Mouse (Mus musculus) frontal cortex, postnatal 25 days (tissue): ENCODE measurements around the gene Pi16.
"Not testable (repeated sequence)": the region's sequence is repeated elsewhere in the genome, so short reads cannot be mapped to it uniquely, and the experiment has no call there.

Source experiments
- DNase-seq, 2 experiments: peaks; one replicate each; pipeline ENCODE4 v3.0.0; 2022; ENCODE audit warnings: low spot score in 2 of 2

The Pi16 gene

DNA sequence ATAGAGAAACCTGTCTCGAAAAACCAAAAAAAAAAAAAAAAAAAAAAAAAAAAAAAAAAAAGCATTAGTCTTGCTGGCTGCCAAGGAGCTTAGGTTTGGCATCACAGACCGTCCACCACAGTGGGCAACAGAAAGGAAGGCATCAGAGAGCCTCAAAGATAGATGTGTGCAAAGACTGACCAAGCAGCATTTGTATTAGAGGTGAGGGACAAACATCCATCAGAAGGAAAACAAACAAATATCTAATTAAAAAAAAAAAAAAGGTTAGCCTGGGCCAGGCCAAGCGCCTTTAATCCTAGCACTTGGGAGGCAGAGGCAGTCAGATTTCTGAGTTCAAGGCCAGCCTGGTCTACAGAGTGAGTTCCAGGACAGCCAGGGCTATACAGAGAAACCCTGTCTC lies at the start of gene Pi16:
TSS of gene Pi16 (plus strand) at position 301 of the 400 bp plus-strand sequence.
- DNase-seq, result not testable (repeated sequence)

GRCm38 (mm10) chr17:29267931-29268681 lies 49.4 kb upstream of the Pi16 start:
- no peak for DNase-seq

DNA sequence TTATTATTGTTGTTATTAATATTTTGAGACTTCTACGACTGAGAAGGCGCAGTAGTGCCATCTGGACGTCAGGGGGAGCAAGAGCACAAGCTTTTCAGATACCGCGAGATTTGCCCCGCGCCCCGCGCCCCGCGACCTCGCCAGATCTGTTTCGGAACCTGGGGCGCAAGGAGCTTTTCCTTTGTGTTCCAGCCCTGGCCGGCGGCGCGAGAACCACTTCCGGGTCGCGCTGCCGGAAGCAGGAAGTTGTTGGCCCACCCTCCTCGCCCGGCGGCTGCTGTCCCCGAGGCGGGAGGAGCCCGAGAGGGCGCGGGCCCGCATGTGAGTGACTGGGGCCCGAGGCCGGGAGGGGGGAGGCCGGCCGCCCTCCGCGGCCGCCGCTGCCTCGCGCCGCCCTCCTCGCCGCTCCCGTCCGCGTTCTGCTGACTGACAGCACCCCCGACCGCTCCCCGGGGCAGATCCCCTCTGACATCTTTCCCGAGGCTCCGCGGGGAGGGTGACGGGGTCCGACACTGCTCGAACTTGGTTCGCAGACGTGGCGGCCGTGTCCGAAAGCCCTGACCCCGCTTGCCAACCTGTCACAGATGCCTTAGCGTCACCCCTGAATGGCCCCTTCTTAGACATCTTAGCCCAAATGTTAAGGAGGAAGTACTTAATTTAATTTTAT lies 48.7 kb upstream of the Pi16 start, which contains the start of gene BC004004:
TSS of gene BC004004 (plus strand) at position 107 of the 667 bp plus-strand sequence.
- DNase-seq, result peak; percentile 92 to 93

- DNase-seq, result no peak
Observed at GRCm38 (mm10) chr17:29269349-29269706, 48.2 kb upstream of the Pi16 start.

DNA sequence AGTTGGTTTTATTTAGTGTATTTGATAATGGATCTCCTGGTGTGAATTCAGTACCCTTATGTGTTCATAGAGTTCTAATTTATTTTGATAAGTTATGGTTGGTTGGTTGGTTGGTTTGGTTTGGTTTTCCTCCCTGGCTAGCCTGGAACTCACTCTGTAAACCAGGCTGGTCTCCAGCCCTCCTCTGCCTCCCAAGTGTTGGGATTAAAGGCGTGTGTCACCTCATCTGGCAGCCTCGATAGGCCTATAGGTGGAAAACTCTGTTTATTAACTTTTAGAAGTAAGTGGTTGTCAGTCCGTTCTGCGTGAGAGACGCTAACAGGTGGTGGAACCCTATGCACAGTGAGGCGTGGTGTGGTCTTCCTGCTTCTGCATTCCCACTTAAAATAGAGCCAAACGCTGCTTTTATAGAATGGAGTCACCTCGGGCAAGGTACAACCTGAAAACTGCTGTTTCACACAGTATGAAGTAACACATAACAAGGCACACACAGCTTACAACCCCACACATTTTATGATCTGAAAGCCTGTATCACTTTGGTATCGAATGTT lies 47.3 kb upstream of the Pi16 start:
- DNase-seq, result no peak

DNA sequence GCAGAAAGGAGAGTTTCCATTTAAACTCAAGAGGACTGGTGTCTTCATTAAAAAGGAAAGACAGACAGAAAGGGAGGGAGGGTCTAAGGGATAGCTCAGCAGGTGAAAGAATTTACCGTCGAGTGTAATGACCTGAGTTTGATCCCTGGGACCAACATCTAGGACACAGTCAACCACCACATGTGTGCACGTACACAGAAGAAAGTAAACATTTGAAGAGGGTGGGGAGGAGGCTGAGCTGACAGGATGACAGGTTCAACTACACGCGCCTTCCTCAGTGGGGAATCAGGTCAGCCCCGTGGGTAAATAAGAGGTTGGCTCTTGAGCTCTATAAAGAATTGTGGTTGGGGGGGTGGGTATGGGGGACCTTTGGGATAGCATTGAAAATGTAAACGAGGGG lies 44.3 kb upstream of the Pi16 start:
- DNase-seq, result no peak

DNA sequence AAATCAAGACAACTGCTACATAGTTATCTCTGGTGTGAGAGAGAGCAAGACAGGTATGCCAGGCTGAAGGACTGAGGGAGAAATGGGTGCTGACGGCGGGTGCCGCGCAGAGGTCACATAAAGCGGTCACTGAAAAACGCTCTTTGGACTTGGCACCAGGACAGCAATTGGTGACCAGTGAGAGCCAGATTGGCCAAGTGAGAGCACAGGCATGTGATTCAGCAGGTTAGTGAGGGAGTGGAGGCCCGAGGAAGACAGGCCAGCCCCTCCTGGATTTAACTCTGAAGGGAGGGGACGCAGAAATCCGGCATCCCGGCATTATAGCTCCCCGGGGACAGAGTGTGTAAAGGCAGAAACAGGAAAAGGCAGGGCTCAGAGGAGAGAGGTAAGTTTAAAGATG lies 43.6 kb upstream of the Pi16 start:
- no peak for DNase-seq

DNA sequence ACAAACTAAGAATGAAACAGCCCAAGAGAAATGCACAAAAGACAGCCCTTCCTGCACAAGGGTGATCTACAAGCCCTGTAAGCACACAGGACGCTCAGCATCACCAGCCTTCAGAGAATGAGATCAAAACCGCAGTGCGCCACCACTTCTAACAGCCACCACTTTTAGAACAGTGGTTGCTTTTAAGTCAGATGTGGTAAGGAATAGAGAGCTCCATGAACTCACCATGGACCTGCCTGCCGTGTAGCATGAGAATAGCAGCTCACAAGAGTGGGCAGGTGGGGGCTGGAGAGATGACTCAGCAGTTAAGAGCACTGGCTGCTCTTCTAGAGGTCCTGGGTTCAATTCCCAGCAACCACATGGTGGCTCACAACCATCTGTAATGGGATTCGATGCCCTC lies 37.1 kb upstream of the Pi16 start:
- DNase-seq, result no peak

DNA sequence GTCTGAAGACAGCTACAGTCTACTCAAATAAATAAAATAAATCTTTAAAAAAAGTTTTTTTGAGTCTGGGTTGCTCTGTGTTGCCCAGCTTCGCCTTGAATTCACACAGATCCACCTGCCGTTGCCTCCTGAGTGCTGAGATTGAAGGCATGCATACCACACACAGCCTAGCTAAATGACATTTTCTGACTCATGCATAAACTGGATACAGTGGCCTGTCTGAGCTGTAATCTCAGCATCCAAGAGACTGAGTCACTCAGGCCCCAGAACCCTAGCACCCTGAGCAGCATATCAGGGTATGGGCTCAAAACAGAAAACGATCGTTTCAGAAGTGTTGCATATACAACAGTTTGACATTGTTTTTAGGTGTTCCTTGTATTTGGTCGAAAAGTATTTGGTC lies 35.9 kb upstream of the Pi16 start:
- no peak for DNase-seq

DNA sequence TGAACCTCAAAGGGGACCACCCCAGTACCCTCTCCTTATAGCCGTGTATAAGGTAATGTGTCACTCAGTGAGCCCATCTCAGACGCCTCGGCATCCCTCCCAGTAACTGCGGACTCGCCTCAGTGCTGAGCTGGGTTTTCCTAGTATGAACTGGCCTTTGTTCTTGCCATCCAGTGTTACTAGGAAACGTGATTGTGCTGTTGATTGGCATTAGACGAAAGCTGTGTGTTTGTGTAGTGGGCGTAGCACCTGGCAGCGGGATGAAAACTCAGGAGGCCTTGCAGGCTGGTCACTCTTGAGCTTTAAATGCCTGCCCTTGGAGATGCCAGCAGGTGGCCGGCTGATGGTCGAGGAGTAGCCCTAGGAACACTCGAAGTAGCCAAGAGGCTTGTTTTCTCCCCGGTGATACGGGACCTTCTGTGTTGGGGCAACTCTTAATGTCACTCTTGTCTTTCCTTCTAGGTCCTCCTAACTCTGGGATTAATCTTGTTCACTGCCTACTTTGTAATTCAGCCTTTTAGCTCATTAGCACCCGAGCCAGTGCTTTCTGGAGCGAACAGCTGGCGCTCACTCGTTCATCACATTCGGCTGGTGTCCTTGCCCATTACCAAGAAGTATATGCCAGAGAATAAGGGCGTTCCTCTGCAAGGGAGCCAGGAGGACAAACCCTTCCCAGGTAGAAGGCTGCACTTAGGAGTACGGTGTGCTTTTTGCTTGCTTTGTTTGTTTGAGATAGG lies 35.1 kb upstream of the Pi16 start:
- DNase-seq, result no peak

- DNase-seq, result no peak
Observed at GRCm38 (mm10) chr17:29291793-29292192, 25.7 kb upstream of the Pi16 start.

- no peak for DNase-seq
Observed at GRCm38 (mm10) chr17:29292996-29293395, 24.5 kb upstream of the Pi16 start.

- DNase-seq, result no peak
Observed at GRCm38 (mm10) chr17:29293807-29294605, 23.5 kb upstream of the Pi16 start.

GRCm38 (mm10) chr17:29295835-29296234 lies 21.6 kb upstream of the Pi16 start:
- no peak for DNase-seq

DNA sequence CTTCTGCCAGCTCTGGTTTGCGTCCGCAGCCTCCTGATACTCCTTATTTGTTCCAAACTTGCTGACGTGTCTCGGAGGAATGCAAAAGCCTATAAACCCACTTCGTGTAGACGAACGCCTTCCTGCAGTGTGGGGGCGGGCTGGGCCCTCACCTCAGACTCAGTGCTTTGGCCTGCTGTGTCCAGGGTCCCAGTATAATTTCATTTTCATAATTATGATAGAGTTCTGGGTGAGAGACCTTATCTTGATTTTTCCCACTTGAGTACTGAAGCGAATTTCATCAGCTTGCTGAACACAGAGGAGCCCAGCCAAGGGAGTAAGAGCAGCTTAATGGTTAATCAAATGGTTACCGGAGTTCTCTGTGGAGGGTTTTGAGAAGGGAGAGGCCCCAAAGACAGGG lies 20.2 kb upstream of the Pi16 start:
- DNase-seq, result no peak

- DNase-seq, result no peak
Observed at GRCm38 (mm10) chr17:29297813-29298212, 19.7 kb upstream of the Pi16 start.

- DNase-seq, result no peak
Observed at GRCm38 (mm10) chr17:29299282-29299681, 18.2 kb upstream of the Pi16 start.

DNA sequence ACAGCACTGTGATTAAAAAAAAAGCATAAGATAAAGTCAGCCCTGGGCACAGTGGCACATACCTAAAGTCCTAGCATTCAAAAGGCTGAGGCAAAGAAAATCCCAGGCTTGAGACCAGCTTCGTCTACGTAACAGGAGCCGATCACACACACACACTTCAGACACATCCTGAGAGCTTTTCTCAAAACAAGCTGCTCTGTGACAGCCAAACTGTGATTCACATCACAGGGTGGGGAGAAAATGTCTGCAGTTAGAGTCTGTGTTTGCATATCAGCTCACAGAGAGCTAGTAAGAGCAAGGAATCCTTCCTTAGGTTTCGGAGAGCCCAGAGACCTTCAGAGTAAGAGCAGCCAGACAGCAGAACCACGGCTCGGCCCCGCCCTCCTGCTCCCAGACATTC lies 16.6 kb upstream of the Pi16 start:
- DNase-seq, result no peak

DNA sequence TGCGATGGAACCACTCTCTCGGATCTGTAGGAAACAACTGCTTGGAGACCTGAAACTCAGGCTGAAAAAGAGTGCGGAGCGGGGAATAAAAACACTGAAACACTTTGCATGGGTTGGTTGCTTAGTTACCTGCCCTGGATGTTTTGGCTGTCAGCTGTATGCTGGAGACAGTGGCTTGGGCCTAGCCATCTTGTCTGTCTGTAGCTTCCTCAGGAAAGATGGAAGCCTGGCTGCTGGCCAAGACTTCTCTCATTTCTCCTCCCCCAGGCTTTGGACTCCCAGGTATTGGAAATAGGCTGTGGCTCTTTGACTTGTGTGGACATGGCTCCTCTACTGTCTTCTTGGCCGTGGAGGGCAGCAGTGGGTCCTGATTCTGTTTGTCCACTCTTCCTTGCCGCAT lies 16.1 kb upstream of the Pi16 start:
- no peak for DNase-seq

DNA sequence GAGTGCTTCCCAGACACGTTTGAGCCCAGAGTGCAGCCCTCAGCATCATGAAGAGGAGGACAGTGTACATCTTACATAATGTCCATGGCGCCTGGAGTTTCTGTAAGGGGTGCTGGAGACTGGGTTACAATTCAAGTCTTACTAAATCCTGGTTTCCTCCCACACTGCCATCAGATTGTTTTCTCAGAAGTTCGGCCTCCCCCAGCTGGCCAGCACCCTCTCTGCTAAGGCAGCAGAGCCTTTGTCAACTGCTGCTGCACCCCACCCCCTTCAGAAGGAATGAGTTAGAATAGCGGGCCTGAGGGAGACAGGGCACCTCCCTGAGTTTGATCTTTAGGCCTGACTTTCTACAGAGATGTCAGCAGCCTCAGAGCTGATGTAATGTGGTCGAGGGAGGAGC lies 15.3 kb upstream of the Pi16 start:
- no peak for DNase-seq

DNA sequence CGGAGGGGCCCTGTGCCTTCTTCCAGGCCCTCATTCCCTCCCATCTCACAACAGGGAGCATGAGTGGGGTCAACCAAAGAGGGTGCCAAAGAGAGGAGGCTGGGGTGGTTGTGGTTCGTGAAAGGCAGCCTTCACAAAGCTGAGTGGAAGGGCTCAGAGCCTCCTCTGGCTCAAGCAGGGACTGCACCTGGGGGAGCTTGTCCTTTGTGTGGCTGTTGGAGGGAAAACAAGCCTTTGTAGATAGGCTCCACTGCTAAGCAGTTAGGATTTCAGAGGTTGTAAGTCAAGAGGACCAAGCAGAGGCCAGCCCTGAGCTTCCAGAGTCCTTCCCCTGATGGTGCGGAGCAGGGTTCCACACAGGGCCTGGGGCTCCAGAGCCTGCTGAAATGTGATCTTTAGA lies 14.4 kb upstream of the Pi16 start:
- no peak for DNase-seq

DNA sequence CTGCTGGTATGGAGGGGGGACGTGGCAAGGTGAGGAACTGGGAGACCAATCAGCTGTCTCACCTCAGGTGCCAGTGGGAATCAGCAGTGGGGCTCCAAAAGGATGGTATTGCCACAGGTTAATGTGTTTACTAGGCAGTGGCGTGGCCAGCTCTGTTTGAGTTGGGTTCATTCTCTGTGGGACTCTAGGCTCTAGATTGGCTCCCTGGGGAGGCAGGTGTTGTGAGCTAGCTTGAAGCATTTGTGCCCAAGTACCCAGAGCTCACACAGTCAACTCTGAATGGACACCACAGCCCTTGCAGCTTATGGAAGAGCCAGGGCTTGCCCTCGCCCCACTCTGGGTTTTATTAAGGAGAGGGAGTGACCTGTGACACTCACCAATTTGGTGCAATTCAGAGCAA lies 13.6 kb upstream of the Pi16 start:
- DNase-seq, result no peak
